Mouse (Mus musculus) limb, embryonic 12.5 days (tissue): ENCODE results near the gene Fgr. TPM values are rescaled to one million over a fixed set of nuclear protein-coding genes. Genes with fewer than 3 reads are reported as not detected.

Experiments
- ATAC-seq: fragments of 200-750 bp; cut with Nextera tagmentation; 2 replicates; pipeline ENCODE4 v1.8.0; 2017; ENCODE audit warnings: low read depth, moderate TSS enrichment; ENCODE audit not compliant: insufficient number of reproducible peaks, insufficient read depth, low FRiP score, low TSS enrichment
- H3K27ac ChIP-seq: fragments of 300-500 bp; sonication (generic); 2 replicates; pipeline ENCODE4 v1.5.1; 2016; ENCODE audit warnings: mild to moderate bottlenecking, moderate library complexity
- H3K27me3 ChIP-seq: fragments of 300-500 bp; sonication (generic); 2 replicates; pipeline ENCODE4 v1.6.1; 2016; ENCODE audit warnings: mild to moderate bottlenecking, moderate library complexity
- H3K36me3 ChIP-seq: fragments of 300-500 bp; sonication (generic); 2 replicates; pipeline ENCODE4 v1.6.1; 2016; ENCODE audit warnings: mild to moderate bottlenecking, moderate library complexity
- H3K4me1 ChIP-seq: fragments of 300-500 bp; sonication (generic); replicated peaks from 2 replicates; pipeline ENCODE4 v1.6.1; 2016
- H3K4me2 ChIP-seq: fragments of 300-500 bp; sonication (generic); 2 replicates; pipeline ENCODE4 v1.6.1; 2016; ENCODE audit warnings: mild to moderate bottlenecking, moderate library complexity
- H3K4me3 ChIP-seq: fragments of 300-500 bp; sonication (generic); replicated peaks from 2 replicates; pipeline ENCODE4 v1.5.1; 2016; ENCODE audit warnings: mild to moderate bottlenecking
- H3K9ac ChIP-seq: fragments of 300-500 bp; sonication (generic); replicated peaks from 2 replicates; pipeline ENCODE4 v1.6.1; 2016; ENCODE audit warnings: mild to moderate bottlenecking, moderate library complexity
- H3K9me3 ChIP-seq: fragments of 300-500 bp; sonication (generic); 2 replicates; pipeline ENCODE4 v1.6.1; 2016; ENCODE audit warnings: mild to moderate bottlenecking, moderate library complexity
- WGBS: fragments of 180-500 bp; shearing (Covaris S2); methylation state at CpG from one replicate; pipeline ENCODE4 v1.1.7; 2016; 5-methylcytosine and 5-hydroxymethylcytosine counted together
- polyA plus RNA-seq: library from polyadenylated mRNA; unstranded; fragments of >200 nt; fragmentation: Nextera tagmentation; extraction: Ambion mirVana; gene quantifications from 2 replicates; pipeline ENCODE4 v1.2.1, GENCODE M21; 2016

Fgr gene
- polyA plus RNA-seq, 1 experiment from 2014 or later = 0.26 TPM

GRCm38 (mm10) chr4:133028193-133028592 is 54.3 kb downstream of the Fgr start:
- ATAC-seq = no peak
- Histone ChIP-seq H3K4me1 (peaks cover 57% of the 10 kb centered on the region), H3K36me3 (peaks cover 49% of the 10 kb centered on the region), H3K4me2 (no peak overlapping the region), H3K4me3 (no peak overlapping the region), H3K9ac (no peak overlapping the region), H3K27ac (no peak overlapping the region), H3K27me3 (no peaks in the 10 kb centered on the region), H3K9me3 (no peaks in the 10 kb centered on the region)
- 87% methylated on average over 6 of the region's 6 CpGs for WGBS

GRCm38 (mm10) chr4:133028875-133029274 is 55.0 kb downstream of the Fgr start:
- H3K27ac ChIP-seq = no peak overlapping the region
- peaks cover 50% of the 10 kb centered on the region for H3K36me3 ChIP-seq
- no peak overlapping the region for H3K4me2 ChIP-seq
- no peaks in the 10 kb centered on the region for H3K9me3 ChIP-seq
- no peak for ATAC-seq
- H3K27me3 ChIP-seq = no peaks in the 10 kb centered on the region
- H3K4me1 ChIP-seq = peaks cover 51% of the 10 kb centered on the region
- 88% methylated on average over 6 of the region's 6 CpGs for WGBS
- no peak overlapping the region for H3K4me3 ChIP-seq
- H3K9ac ChIP-seq = no peak overlapping the region

- WGBS = 92% methylated on average over 8 of the region's 8 CpGs
- Histone ChIP-seq H3K4me2 (no peak overlapping the region), H3K4me3 (no peak overlapping the region), H3K27ac (no peak overlapping the region), H3K9ac (no peak overlapping the region), H3K4me1 (peaks cover 34% of the 10 kb centered on the region), H3K36me3 (peaks cover 35% of the 10 kb centered on the region; the same call in 1 of the 2 replicates), H3K27me3 (peaks cover 6% of the 10 kb centered on the region; the same call in 1 of the 2 replicates), H3K9me3 (no peaks in the 10 kb centered on the region)
- ATAC-seq = no peak
Measured at GRCm38 (mm10) chr4:133032410-133033095, 58.7 kb downstream of the Fgr start.

GRCm38 (mm10) chr4:133034478-133034877 is 60.6 kb downstream of the Fgr start:
- H3K36me3 ChIP-seq = peaks cover 30% of the 10 kb centered on the region; the same call in 1 of the 2 replicates
- H3K4me2 ChIP-seq = no peak overlapping the region
- H3K27ac ChIP-seq = peak overlapping the region; percentile 45; the same call in 1 of the 2 replicates
- H3K27me3 ChIP-seq = peaks cover 8% of the 10 kb centered on the region; the same call in 1 of the 2 replicates
- no peak overlapping the region for H3K9ac ChIP-seq
- no peak overlapping the region for H3K4me3 ChIP-seq
- no peaks in the 10 kb centered on the region for H3K9me3 ChIP-seq
- ATAC-seq = no peak
- 74% methylated on average over 10 of the region's 10 CpGs for WGBS
- H3K4me1 ChIP-seq = peaks cover 41% of the 10 kb centered on the region

GRCm38 (mm10) chr4:133035446-133035845 is 61.6 kb downstream of the Fgr start:
- peaks cover 43% of the 10 kb centered on the region for H3K4me1 ChIP-seq
- ATAC-seq = no peak
- H3K4me2 ChIP-seq = no peak overlapping the region
- H3K9me3 ChIP-seq = no peaks in the 10 kb centered on the region
- H3K4me3 ChIP-seq = no peak overlapping the region
- 64% methylated on average over 1 of the region's 1 CpGs for WGBS
- peaks cover 25% of the 10 kb centered on the region; the same call in 1 of the 2 replicates for H3K36me3 ChIP-seq
- peaks cover 8% of the 10 kb centered on the region; the same call in 1 of the 2 replicates for H3K27me3 ChIP-seq
- no peak overlapping the region for H3K27ac ChIP-seq
- no peak overlapping the region for H3K9ac ChIP-seq

- peaks cover 8% of the 10 kb centered on the region; the same call in 1 of the 2 replicates for H3K27me3 ChIP-seq
- ATAC-seq = no peak
- H3K4me1 ChIP-seq = peaks cover 48% of the 10 kb centered on the region
- H3K9me3 ChIP-seq = no peaks in the 10 kb centered on the region
- H3K36me3 ChIP-seq = peaks cover 25% of the 10 kb centered on the region; the same call in 1 of the 2 replicates
- WGBS = 74% methylated on average over 3 of the region's 3 CpGs
- no peak overlapping the region for H3K4me2 ChIP-seq
- H3K27ac ChIP-seq = no peak overlapping the region
- no peak overlapping the region for H3K9ac ChIP-seq
- no peak overlapping the region for H3K4me3 ChIP-seq
Measured at GRCm38 (mm10) chr4:133035946-133036345, 62.1 kb downstream of the Fgr start.

- Histone ChIP-seq H3K9me3 (no peaks in the 10 kb centered on the region), H3K36me3 (peaks cover 16% of the 10 kb centered on the region; the same call in 1 of the 2 replicates), H3K9ac (no peak overlapping the region), H3K4me3 (no peak overlapping the region), H3K27me3 (peaks cover 8% of the 10 kb centered on the region; the same call in 1 of the 2 replicates), H3K4me1 (peaks cover 61% of the 10 kb centered on the region), H3K27ac (0 out of 2 replicates have a peak overlapping the region, but pooled peaks have one; percentile 30), H3K4me2 (peak overlapping the region; percentile 100)
- 31% methylated on average over 9 of the region's 9 CpGs for WGBS
- no peak for ATAC-seq
Measured at GRCm38 (mm10) chr4:133037293-133037692, 63.4 kb downstream of the Fgr start.

- WGBS = 27% methylated on average over 6 of the region's 6 CpGs
- ATAC-seq = no peak
- Histone ChIP-seq H3K9ac (no peak overlapping the region), H3K9me3 (no peaks in the 10 kb centered on the region), H3K4me3 (peak overlapping the region; percentile 65), H3K4me1 (peaks cover 66% of the 10 kb centered on the region), H3K36me3 (0 out of 2 replicates have a peak, but pooled peaks cover 13% of the 10 kb centered on the region), H3K4me2 (peak overlapping the region; percentile 100), H3K27ac (0 out of 2 replicates have a peak overlapping the region, but pooled peaks have one; percentile 12), H3K27me3 (peaks cover 8% of the 10 kb centered on the region; the same call in 1 of the 2 replicates)
Measured at GRCm38 (mm10) chr4:133037798-133038197, 63.9 kb downstream of the Fgr start.

GRCm38 (mm10) chr4:133038521-133039115 is 64.7 kb downstream of the Fgr start:
- ATAC-seq = peak; percentile 32

GRCm38 (mm10) chr4:133039116-133039819 is 65.4 kb downstream of the Fgr start:
- no peak for ATAC-seq
- Histone ChIP-seq H3K4me2 (peak overlapping the region; percentile 100), H3K9ac (peak overlapping the region; percentile 75), H3K9me3 (no peaks in the 10 kb centered on the region), H3K4me3 (peak overlapping the region; percentile 65), H3K36me3 (0 out of 2 replicates have a peak, but pooled peaks cover 5% of the 10 kb centered on the region), H3K4me1 (peaks cover 81% of the 10 kb centered on the region), H3K27ac (peak overlapping the region; percentile 97), H3K27me3 (peaks cover 8% of the 10 kb centered on the region; the same call in 1 of the 2 replicates)
- WGBS = under 1% methylated on average over 61 of the region's 77 CpGs

More at GRCm38 (mm10) chr4:133038521-133039115, 64.7 kb downstream of the Fgr start:
- Histone ChIP-seq H3K9me3 (no peaks in the 10 kb centered on the region), H3K36me3 (0 out of 2 replicates have a peak, but pooled peaks cover 8% of the 10 kb centered on the region), H3K4me2 (peak overlapping the region; percentile 100), H3K27ac (peak overlapping the region; percentile 97), H3K4me1 (peaks cover 75% of the 10 kb centered on the region), H3K9ac (peak overlapping the region; percentile 75), H3K27me3 (peaks cover 8% of the 10 kb centered on the region; the same call in 1 of the 2 replicates), H3K4me3 (peak overlapping the region; percentile 65)
- under 1% methylated on average over 55 of the region's 76 CpGs for WGBS
